Mouse (Mus musculus) liver, embryonic 14.5 days (tissue): ENCODE results near the gene Kif1a. TPM values are rescaled to one million over a fixed set of nuclear protein-coding genes. Genes with fewer than 3 reads are reported as not detected.

Source experiments
- ATAC-seq: fragments of 200-750 bp; cut with Nextera tagmentation; 2 replicates; pipeline ENCODE4 v1.8.0; 2017; ENCODE audit warnings: moderate number of reproducible peaks, mild to moderate bottlenecking, moderate library complexity; ENCODE audit not compliant: insufficient read depth
- DNase-seq, 3 experiments: peaks; one replicate each; pipeline ENCODE4 v3.0.0-alpha.2; 2012 to 2013; ENCODE audit warnings: low read depth in 3 of 3, low spot score in 3 of 3
- H3K27ac ChIP-seq: fragments of 300-500 bp; sonication (generic); 2 replicates; pipeline ENCODE4 v1.5.1; 2014; ENCODE audit warnings: moderate library complexity, mild to moderate bottlenecking, control low read depth, inconsistent platforms
- H3K27me3 ChIP-seq: fragments of 300-500 bp; sonication (generic); 2 replicates; pipeline ENCODE4 v1.6.1; 2014; ENCODE audit warnings: mild to moderate bottlenecking, low read length, moderate library complexity; ENCODE audit not compliant: control insufficient read depth, insufficient read depth
- H3K36me3 ChIP-seq: fragments of 300-500 bp; sonication (generic); replicated peaks from 2 replicates; pipeline ENCODE4 v1.6.1; 2014; ENCODE audit warnings: low read depth; ENCODE audit not compliant: control insufficient read depth, insufficient read depth
- H3K4me1 ChIP-seq, 2 experiments: fragments of 200-500 bp in 1 of 2; fragments of 300-500 bp in 1 of 2; sonication (generic) in 1 of 2; replicated peaks; 2 replicates each; pipeline ENCODE4 v1.6.1; 2012 to 2014; ENCODE audit warnings: antibody characterized with exemption in 1 of 2, inconsistent platforms in 1 of 2, low read length in 1 of 2; ENCODE audit not compliant: control insufficient read depth in 2 of 2, insufficient read depth in 2 of 2
- H3K4me2 ChIP-seq: fragments of 300-500 bp; sonication (generic); 2 replicates; pipeline ENCODE4 v1.6.1; 2014; ENCODE audit warnings: low read depth, mild to moderate bottlenecking, control low read depth, moderate library complexity
- H3K4me3 ChIP-seq, 2 experiments: fragments of 200-500 bp in 1 of 2; fragments of 300-500 bp in 1 of 2; sonication (generic) in 1 of 2; 2 replicates each; pipeline ENCODE4 v1.5.1; 2012 to 2014; ENCODE audit warnings: low read depth in 2 of 2, low read length in 2 of 2, mild to moderate bottlenecking in 2 of 2, control low read depth in 1 of 2, inconsistent platforms in 1 of 2, moderate library complexity in 1 of 2; ENCODE audit not compliant: insufficient read depth in 1 of 2
- H3K9ac ChIP-seq: fragments of 300-500 bp; sonication (generic); replicated peaks from 2 replicates; pipeline ENCODE4 v1.6.1; 2014; ENCODE audit warnings: mild to moderate bottlenecking, control low read depth, moderate library complexity
- H3K9me3 ChIP-seq: fragments of 300-500 bp; sonication (generic); 2 replicates; pipeline ENCODE4 v1.6.1; 2016; ENCODE audit warnings: low read length, mixed read lengths; ENCODE audit not compliant: control insufficient read depth
- CTCF ChIP-seq: IDR thresholded peaks from 2 replicates; pipeline ENCODE4 v1.5.1; 2016; ENCODE audit warnings: antibody characterized with exemption, low read depth, control low read depth
- EP300 ChIP-seq: IDR thresholded peaks from 2 replicates; pipeline ENCODE4 v1.6.1; 2016; ENCODE audit warnings: antibody characterized with exemption, low read depth
- WGBS: fragments of 180-500 bp; shearing (Covaris S2); extraction: QIAGEN DNeasy Blood & Tissue Kit; methylation state at CpG from one replicate; pipeline ENCODE4 v1.1.7; 2014; ENCODE audit not compliant: insufficient replicate concordance; 5-methylcytosine and 5-hydroxymethylcytosine counted together
- polyA plus RNA-seq, 2 experiments: library from polyadenylated mRNA; depleted of rRNA in 1 of 2; stranded (reverse) in 1 of 2; unstranded in 1 of 2; fragments of >200 nt; fragmentation: Nextera tagmentation in 1 of 2; extraction: Ambion mirVana in 1 of 2; gene quantifications; 2 replicates each; pipeline versions ENCODE4 v1.2.1 to v1.2.3; 2012 to 2014

Gene Kif1a
- polyA plus RNA-seq (2012; rRNA removed) (0.07 and 0.16 TPM in 2 replicates), polyA plus RNA-seq (2014; fragmentation: Nextera tagmentation; extraction: Ambion mirVana) (0.10 and 0.27 TPM in 2 replicates)

DNA sequence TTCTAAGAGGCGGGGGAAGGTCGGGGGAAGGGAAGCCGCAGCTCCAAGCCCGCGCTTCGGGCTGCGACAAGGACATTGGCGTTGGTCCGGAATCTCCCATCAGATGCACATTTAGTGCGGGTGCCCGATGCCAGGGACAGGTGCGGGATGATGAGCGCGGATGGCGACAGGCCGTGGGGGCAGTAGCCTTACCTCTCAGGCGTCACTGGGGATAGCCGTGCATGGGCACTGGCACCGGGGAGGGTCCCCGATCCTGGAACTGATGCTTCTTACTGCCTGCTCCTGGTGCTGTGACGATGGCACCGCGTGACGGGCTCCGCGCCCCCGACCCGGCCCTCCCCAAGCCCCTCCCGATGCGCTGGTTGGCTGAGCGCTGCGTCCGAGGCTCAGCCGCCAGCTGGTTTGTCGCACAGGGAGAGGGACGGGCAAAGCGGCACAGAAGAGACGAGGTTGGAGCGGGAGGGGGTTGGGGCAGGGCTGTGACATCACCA lies at the start of gene Kif1a:
Gene Kif1a, minus strand, starts transcription at position 381 of the 491 bp plus-strand sequence.
- no peaks in the 10 kb centered on the region for H3K9me3 ChIP-seq
- ATAC-seq (no peak), DNase-seq (no peak)
- no peaks in the 10 kb centered on the region for H3K4me1 ChIP-seq
- peaks cover 44% of the 10 kb centered on the region for H3K27me3 ChIP-seq
- no peak within 1 kb of the TSS for H3K27ac ChIP-seq
- WGBS: 3% methylated on average over 39 of the region's 39 CpGs
- no peaks in the 10 kb centered on the region for H3K36me3 ChIP-seq
- peak within 1 kb of the TSS in 1 of 2 experiments; percentile 29; a peak in 2 of 4 replicates for H3K4me3 ChIP-seq
- H3K9ac ChIP-seq: no peak within 1 kb of the TSS
- TF ChIP-seq CTCF (no peak), EP300 (no peak)
- peak within 1 kb of the TSS; percentile 37 for H3K4me2 ChIP-seq

- Histone ChIP-seq H3K27me3 (no peaks in the 10 kb centered on the region), H3K9me3 (no peaks in the 10 kb centered on the region), H3K36me3 (no peaks in the 10 kb centered on the region), H3K27ac (no peak overlapping the region), H3K9ac (no peak overlapping the region), H3K4me3 (no peak overlapping the region), H3K4me1 (no peaks in the 10 kb centered on the region), H3K4me2 (no peak overlapping the region)
- ATAC-seq (no peak), DNase-seq (no peak)
- 37% methylated on average over 2 of the region's 2 CpGs for WGBS
- TF ChIP-seq CTCF: no peak
- TF ChIP-seq EP300: no peak
Measured at GRCm38 (mm10) chr1:93150907-93151661, 49.3 kb upstream of the Kif1a start.

GRCm38 (mm10) chr1:93144176-93144575 lies 42.4 kb upstream of the Kif1a start:
- ATAC-seq: no peak
- H3K27ac ChIP-seq: no peak overlapping the region

GRCm38 (mm10) chr1:93142871-93143270 lies 41.1 kb upstream of the Kif1a start:
- WGBS: 59% methylated on average over 1 of the region's 1 CpGs

More at GRCm38 (mm10) chr1:93144176-93144575, 42.4 kb upstream of the Kif1a start:
- Histone ChIP-seq H3K9me3 (no peaks in the 10 kb centered on the region), H3K9ac (no peak overlapping the region), H3K36me3 (no peaks in the 10 kb centered on the region), H3K4me1 (no peaks in the 10 kb centered on the region), H3K27me3 (no peaks in the 10 kb centered on the region), H3K4me2 (no peak overlapping the region), H3K4me3 (no peak overlapping the region)
- 57% methylated on average over 9 of the region's 9 CpGs for WGBS
- TF ChIP-seq EP300 (no peak), CTCF (no peak)
- DNase-seq: no peak

DNA sequence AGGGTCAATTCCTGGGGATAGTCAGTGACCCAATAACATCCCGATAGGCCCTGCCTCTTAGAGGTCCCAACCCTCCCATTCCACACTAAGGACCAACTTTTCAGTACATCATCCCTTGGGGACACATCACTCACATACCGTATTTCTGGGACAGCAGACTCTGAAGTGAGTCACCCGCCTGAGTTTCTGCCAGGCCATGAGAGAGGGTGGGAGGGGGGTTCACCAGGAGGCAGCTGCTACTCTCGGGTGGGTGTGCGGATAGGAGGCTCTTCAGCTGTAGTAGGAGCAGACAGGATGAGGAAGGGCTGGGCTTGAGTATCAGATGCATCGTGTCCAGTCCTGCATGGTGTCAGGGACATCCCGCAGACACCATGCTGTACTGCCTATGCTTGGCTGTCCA lies 38.0 kb upstream of the Kif1a start:
- H3K9me3 ChIP-seq: no peaks in the 10 kb centered on the region
- no peak for ATAC-seq
- H3K9ac ChIP-seq: no peak overlapping the region
- H3K27me3 ChIP-seq: no peaks in the 10 kb centered on the region
- 58% methylated on average over 7 of the region's 7 CpGs for WGBS
- DNase-seq: no peak
- peaks cover 0 to 2% of the 10 kb centered on the region in 2 experiments; a peak in 1 of 4 replicates for H3K4me1 ChIP-seq
- H3K36me3 ChIP-seq: no peaks in the 10 kb centered on the region
- no peak overlapping the region for H3K4me2 ChIP-seq
- H3K4me3 ChIP-seq: no peak overlapping the region
- TF ChIP-seq CTCF (no peak), EP300 (no peak)
- H3K27ac ChIP-seq: no peak overlapping the region

More at GRCm38 (mm10) chr1:93142871-93143270, 41.1 kb upstream of the Kif1a start:
- Histone ChIP-seq H3K36me3 (no peaks in the 10 kb centered on the region), H3K4me1 (peaks cover 0 to 2% of the 10 kb centered on the region in 2 experiments; a peak in 1 of 4 replicates), H3K9me3 (no peaks in the 10 kb centered on the region), H3K27ac (no peak overlapping the region), H3K4me2 (no peak overlapping the region), H3K9ac (no peak overlapping the region), H3K27me3 (no peaks in the 10 kb centered on the region), H3K4me3 (no peak overlapping the region)
- TF ChIP-seq EP300 (no peak), CTCF (no peak)
- DNase-seq (no peak), ATAC-seq (no peak)
